In the genomic region with DNA sequence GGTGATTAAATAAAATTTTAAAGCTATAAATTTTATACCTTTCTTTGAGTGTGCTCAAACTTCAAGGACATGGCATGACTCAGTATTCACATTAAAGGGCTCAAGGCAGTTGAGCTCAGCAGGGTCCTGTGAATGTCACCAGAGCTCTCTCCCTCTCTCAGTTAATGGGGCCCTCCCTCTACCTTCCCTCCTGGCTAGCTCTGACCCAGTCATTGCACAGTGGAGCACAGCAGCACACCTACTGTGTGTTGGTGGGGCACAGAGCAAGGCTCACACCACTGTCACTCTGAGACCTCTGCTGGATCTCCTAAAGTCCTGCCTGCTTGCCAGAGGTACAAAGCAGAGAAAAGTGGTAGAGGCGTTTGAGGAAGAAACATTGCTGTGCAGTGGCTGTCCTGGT, we compare ENCODE assay signal across 26 mouse cellular contexts. TPM values are rescaled to one million over a fixed set of nuclear protein-coding genes. Genes with fewer than 3 reads are reported as not detected.
"Had no signal": no experiment of that assay in that cellular context is flagged by ENCODE, and none has a peak within 500 bp of the region (broad histone marks: within the 10 kb centered on the region; RNA-seq: fewer than 3 reads in every experiment).

No protein-coding gene starts in this region.

- H3K27ac ChIP-seq: midbrain, embryonic 10.5 days; midbrain, embryonic 12.5 days; neural tube, embryonic 13.5 days; neural tube, embryonic 15.5 days had no signal

- H3K4me1 ChIP-seq: midbrain, embryonic 10.5 days; midbrain, embryonic 12.5 days had no signal

- H3K4me3 ChIP-seq: midbrain, embryonic 10.5 days; midbrain, embryonic 12.5 days; myocyte; neural tube, embryonic 13.5 days; neural tube, embryonic 15.5 days had no signal

- H3K4me2 ChIP-seq: lung, embryonic 14.5 days; midbrain, embryonic 12.5 days; neural tube, embryonic 13.5 days; neural tube, embryonic 15.5 days had no signal

- H3K9me3 ChIP-seq: midbrain, embryonic 10.5 days; midbrain, embryonic 12.5 days; neural tube, embryonic 13.5 days; neural tube, embryonic 15.5 days had no signal

- H3K9ac ChIP-seq: lung, embryonic 14.5 days; midbrain, embryonic 12.5 days; neural tube, embryonic 13.5 days; neural tube, embryonic 15.5 days had no signal

- ATAC-seq: midbrain, embryonic 16.5 days had no signal

- DNase-seq: lung, adult 18-20 months; lung, embryonic 14.5 days; lung, postnatal 10 days; lung, postnatal 4 days; midbrain, embryonic 14.5 days; retina, postnatal 1 day; right cerebral cortex, adult 18-20 months; right cerebral cortex, postnatal 25 days; right cerebral cortex, postnatal 4 days; spleen, adult 18-20 months; thymus, adult 18-20 months; thymus, postnatal 14 days; thymus, postnatal 36 days had no signal

- H3K27me3 ChIP-seq: midbrain, embryonic 12.5 days; neural tube, embryonic 13.5 days; neural tube, embryonic 15.5 days had no signal

RNA-seq across cellular contexts. Expression of a gene that starts 52.4 kb away (rescaled TPM):
- total RNA-seq: megakaryocyte, adult 5-6 weeks; megakaryocyte-erythroid progenitor cell, adult 5-6 weeks had no signal
- polyA plus RNA-seq: lung, embryonic 14.5 days; lung, embryonic 16.5 days; midbrain, embryonic 12.5 days; midbrain, embryonic 16.5 days; myocyte; small intestine, adult 2 months; stomach, embryonic 14.5 days; stomach, embryonic 16.5 days; thymus, postnatal 0 days had no signal
